Mouse (Mus musculus): ENCODE measurements around the gene Uso1. TPM values are rescaled to one million over a fixed set of nuclear protein-coding genes. Genes with fewer than 3 reads are reported as not detected.
A peak's percentile ranks its signal among the peaks of the same experiment; 100 is the strongest.

Gene Uso1
- total RNA-seq, 2 experiments from 2014 or later, result 12.2 to 39.3 TPM

GRCm38 (mm10) chr5:92165976-92166375 lies 28.2 kb downstream of the Uso1 start:
- no peak for ATAC-seq (replicated peaks; ENCODE audit: low FRiP score, low TSS enrichment, poor library complexity, severe bottlenecking)

GRCm38 (mm10) chr5:92183071-92183830 lies 45.5 kb downstream of the Uso1 start:
- no peak for ATAC-seq (replicated peaks; ENCODE audit: low FRiP score, low TSS enrichment, poor library complexity, severe bottlenecking)

GRCm38 (mm10) chr5:92188881-92189483 lies 51.2 kb downstream of the Uso1 start:
- no peak for ATAC-seq (replicated peaks; ENCODE audit: low FRiP score, low TSS enrichment, poor library complexity, severe bottlenecking)

GRCm38 (mm10) chr5:92195716-92196115 lies 58.0 kb downstream of the Uso1 start:
- peak; percentile 81 for ATAC-seq (replicated peaks; ENCODE audit: low FRiP score, low TSS enrichment, poor library complexity, severe bottlenecking)

- ATAC-seq (replicated peaks; ENCODE audit: low FRiP score, low TSS enrichment, poor library complexity, severe bottlenecking), result no peak
These were observed 59.4 kb downstream of the Uso1 start for GRCm38 (mm10) chr5:92196895-92197811.

- no peak for ATAC-seq (replicated peaks; ENCODE audit: low FRiP score, low TSS enrichment, poor library complexity, severe bottlenecking)
These were observed 60.5 kb downstream of the Uso1 start for GRCm38 (mm10) chr5:92198266-92198665.

GRCm38 (mm10) chr5:92204162-92205036 lies 66.7 kb downstream of the Uso1 start:
- ATAC-seq (replicated peaks; ENCODE audit: low FRiP score, low TSS enrichment, poor library complexity, severe bottlenecking), result peak; percentile 94

- no peak for ATAC-seq (replicated peaks; ENCODE audit: low FRiP score, low TSS enrichment, poor library complexity, severe bottlenecking)
These were observed 67.4 kb downstream of the Uso1 start for GRCm38 (mm10) chr5:92205184-92205583.

- no peak for ATAC-seq (replicated peaks; ENCODE audit: low FRiP score, low TSS enrichment, poor library complexity, severe bottlenecking)
These were observed 68.0 kb downstream of the Uso1 start for GRCm38 (mm10) chr5:92205706-92206105.

- ATAC-seq (replicated peaks; ENCODE audit: low FRiP score, low TSS enrichment, poor library complexity, severe bottlenecking), result no peak
These were observed 68.4 kb downstream of the Uso1 start for GRCm38 (mm10) chr5:92206121-92206520.

GRCm38 (mm10) chr5:92210205-92210604 lies 72.5 kb downstream of the Uso1 start:
- ATAC-seq (replicated peaks; ENCODE audit: low FRiP score, low TSS enrichment, poor library complexity, severe bottlenecking), result no peak

GRCm38 (mm10) chr5:92212231-92212630 lies 74.5 kb downstream of the Uso1 start:
- no peak for ATAC-seq (replicated peaks; ENCODE audit: low FRiP score, low TSS enrichment, poor library complexity, severe bottlenecking)

- no peak for ATAC-seq (replicated peaks; ENCODE audit: low FRiP score, low TSS enrichment, poor library complexity, severe bottlenecking)
These were observed 77.6 kb downstream of the Uso1 start, which contains the start of gene U90926 for GRCm38 (mm10) chr5:92215308-92215707. Gene U90926 (minus strand): TSS chr5:92215408.

GRCm38 (mm10) chr5:92218915-92219793 lies 81.4 kb downstream of the Uso1 start:
- ATAC-seq (replicated peaks; ENCODE audit: low FRiP score, low TSS enrichment, poor library complexity, severe bottlenecking), result no peak

GRCm38 (mm10) chr5:92219826-92220225 lies 82.1 kb downstream of the Uso1 start:
- ATAC-seq (replicated peaks; ENCODE audit: low FRiP score, low TSS enrichment, poor library complexity, severe bottlenecking), result no peak

- ATAC-seq (replicated peaks; ENCODE audit: low FRiP score, low TSS enrichment, poor library complexity, severe bottlenecking), result no peak
These were observed 82.7 kb downstream of the Uso1 start for GRCm38 (mm10) chr5:92220287-92220902.

- no peak for ATAC-seq (replicated peaks; ENCODE audit: low FRiP score, low TSS enrichment, poor library complexity, severe bottlenecking)
These were observed 90.0 kb downstream of the Uso1 start for GRCm38 (mm10) chr5:92227782-92228181.

- peak; percentile 71 for ATAC-seq (replicated peaks; ENCODE audit: low FRiP score, low TSS enrichment, poor library complexity, severe bottlenecking)
These were observed 91.0 kb downstream of the Uso1 start for GRCm38 (mm10) chr5:92228776-92229175.

All from megakaryocyte-erythroid progenitor cell, adult 5-6 weeks (primary cell).